Mouse (Mus musculus) ovary, adult 10 weeks (tissue): ENCODE data around the gene Flad1. TPM values are rescaled to one million over a fixed set of nuclear protein-coding genes. Genes with fewer than 3 reads are reported as not detected.

ENCODE experiments used
- polyA plus RNA-seq: library from polyadenylated mRNA; stranded (reverse); fragments of 350-450 nt; fragmentation: Illumina TruSeq; extraction: RNeasy Lipid Tissue Mini Kit (QIAGEN cat#74804); gene quantifications from one replicate; pipeline ENCODE4 v1.2.3, GENCODE M21; 2014

Flad1 gene
- 0.66 TPM for polyA plus RNA-seq

DNA sequence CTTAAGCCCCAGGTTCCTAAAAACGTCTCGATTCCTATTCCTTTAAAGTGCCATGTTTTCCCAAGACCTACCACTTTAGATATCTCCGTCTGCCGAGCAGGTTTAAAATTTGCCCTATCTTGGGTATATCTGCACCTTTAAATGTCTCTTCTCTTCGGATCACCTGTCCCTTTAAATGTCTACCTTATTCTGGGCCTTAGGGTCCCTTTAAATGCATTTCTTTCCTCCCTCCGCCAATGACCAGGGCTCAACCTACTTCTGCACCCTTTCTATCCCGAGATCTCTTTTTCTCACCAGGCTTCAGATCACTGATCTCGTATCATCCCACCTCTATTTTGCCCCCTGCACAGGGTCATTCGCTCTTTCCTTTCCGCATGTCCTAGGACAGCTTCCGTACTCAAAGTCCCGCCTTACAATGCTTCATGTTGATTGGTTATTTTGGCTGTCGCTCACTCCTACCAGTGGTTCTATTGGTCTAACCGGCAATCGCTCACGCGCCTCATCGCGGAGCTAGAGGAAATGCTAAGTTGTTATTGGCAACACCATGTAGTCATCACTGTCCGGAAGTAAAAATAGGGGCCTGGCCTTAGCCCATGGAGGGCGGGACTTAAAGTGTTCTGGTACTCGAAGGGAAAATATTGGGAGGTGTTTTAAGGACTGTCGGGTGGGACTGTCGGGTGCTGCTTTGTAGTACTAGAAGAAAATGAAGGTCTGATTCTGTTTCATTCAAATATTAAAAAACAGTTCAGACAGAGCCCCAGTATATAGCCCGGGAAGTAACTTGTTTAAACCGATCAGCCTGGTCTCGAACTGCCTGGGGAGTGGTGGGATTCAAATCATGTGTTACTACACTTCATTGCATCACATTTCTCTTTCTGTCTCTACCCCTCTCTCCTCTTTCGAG is at the start of gene Flad1:
Gene Flad1, minus strand, starts transcription at position 381 of the 904 bp plus-strand sequence.

DNA sequence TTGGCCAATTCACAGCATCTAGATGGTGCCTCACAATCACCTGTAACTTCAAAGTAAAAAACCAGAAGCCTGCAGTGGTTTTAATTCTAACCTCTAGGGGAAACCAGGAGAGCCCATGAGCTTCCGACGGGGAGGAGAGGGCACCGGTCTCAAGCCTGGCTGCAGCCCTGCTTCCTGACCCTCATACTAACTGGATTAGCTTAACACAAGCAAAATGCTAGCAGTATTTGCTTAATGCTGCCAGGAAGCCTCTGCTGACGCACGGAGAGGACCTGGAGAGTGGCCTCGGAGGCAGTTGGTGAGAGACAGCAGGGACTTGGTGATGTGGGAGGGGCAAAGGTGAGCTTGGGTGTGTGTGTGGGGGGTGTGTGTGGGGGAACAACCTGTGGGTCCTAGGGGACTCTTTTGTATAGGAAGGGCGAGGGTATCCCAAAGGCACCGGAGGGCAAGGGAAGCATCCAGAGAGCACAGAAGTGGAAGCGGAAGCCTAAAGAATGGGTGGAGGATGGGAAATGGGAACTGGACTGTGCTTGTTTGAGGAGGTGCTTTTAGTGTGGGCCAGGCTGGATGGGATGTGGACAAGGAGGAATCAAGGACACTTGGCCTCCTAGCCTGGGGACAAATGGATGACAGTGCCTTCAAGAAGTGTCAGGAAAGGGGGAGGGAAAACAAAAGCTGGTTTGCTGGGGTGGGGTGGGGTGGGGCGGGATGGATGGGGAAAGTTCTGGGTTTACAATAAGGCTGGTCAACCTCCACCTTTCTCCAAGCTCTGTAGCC is 42.9 kb upstream of the Flad1 start, which contains the start of gene Pmvk:
Gene Pmvk, plus strand, starts transcription at position 141 of the 777 bp plus-strand sequence.

DNA sequence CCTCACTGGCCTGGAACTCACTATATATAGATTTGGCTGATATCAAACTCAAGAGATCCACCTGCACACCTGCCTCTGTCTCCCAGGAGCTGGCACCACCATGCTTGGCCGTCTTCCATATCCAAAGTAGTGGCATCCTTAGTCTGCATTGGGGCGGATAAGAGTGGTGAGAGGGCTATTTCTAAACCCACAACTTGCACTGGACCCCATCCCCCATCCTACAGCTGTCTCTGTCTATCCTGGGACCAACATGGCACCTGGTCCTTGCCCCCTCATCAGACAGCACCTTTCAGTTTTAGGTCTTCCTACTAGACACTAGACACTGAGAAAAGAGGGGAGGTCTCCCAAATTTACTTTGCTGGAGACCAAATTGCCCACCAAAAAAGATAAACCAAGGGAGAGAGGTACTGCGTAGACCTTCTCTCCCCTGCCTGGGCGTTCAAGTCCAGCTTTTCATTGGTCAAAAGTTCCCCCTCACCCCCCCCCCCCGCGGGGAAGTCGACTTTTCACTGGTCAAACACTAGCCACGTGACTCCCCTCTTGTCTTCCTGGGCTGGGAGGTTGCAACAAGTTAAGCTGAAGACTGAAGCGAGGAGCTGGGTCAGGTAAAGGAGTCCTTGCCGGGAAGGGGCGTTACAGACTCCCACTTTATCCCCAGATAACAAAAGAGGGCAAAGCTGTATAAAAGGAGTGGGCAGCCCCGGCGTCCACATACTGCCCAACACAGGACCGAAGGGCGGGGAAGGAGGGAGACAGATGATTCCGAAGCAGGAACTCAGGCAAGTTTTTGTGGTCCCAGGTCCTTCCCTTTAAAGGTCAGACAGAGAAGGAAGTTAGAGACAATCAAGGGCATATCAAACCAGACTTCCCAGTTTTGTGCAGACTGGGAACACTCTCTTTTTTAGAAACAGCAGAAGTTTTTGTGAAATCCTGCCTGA is 24.8 kb upstream of the Flad1 start, which contains the start of gene Pbxip1:
Gene Pbxip1, plus strand, starts transcription at position 531 of the 938 bp plus-strand sequence.

DNA sequence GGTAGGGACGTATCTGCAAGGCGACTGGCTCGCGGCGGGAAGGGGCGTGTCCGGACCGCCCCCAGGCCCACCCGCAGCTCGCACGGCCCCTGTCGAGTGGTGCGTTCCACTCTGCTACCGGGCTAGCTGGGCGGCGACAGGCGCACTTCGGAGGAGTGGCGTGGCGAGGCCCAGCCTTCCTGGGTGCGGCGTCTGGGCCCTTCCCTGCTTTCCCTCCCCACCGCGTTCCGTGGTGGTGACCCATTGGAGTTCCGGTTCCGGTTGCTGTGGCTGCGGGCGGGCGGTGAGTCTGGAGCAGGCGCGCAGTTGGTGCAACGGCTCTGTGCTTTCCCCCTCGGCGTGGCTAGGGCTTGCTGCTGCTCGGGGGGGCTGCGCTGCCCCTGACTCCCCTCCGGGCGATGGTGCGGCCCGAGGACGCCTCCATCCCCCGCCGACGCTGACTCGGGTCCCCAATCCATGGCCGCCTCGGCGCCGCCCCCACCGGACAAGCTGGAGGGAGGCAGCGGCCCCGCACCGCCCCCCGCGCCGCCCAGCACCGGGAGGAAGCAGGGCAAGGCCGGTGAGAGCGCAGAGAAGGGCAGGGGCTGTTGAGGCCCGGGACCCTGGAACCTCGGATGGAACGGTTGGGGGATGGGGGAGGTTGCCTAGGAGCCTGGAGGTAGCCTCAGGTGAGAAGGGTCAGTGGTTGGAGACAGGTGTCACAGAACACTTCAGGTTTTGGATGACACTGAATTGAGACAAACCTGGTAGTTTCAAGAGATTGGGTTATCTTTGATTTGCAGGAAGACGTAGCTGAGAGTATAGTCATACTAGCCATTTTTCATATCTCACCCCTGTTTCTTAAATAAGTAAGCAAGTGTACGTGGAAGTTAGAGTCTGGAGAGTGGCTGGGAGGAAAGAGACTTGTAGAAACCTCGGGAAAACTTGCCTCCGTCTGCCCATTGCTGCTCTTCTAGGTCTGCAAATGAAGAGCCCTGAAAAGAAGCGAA is 18.8 kb upstream of the Flad1 start, which contains the start of gene Pygo2:
Gene Pygo2, plus strand, starts transcription at position 44 of the 989 bp plus-strand sequence.

DNA sequence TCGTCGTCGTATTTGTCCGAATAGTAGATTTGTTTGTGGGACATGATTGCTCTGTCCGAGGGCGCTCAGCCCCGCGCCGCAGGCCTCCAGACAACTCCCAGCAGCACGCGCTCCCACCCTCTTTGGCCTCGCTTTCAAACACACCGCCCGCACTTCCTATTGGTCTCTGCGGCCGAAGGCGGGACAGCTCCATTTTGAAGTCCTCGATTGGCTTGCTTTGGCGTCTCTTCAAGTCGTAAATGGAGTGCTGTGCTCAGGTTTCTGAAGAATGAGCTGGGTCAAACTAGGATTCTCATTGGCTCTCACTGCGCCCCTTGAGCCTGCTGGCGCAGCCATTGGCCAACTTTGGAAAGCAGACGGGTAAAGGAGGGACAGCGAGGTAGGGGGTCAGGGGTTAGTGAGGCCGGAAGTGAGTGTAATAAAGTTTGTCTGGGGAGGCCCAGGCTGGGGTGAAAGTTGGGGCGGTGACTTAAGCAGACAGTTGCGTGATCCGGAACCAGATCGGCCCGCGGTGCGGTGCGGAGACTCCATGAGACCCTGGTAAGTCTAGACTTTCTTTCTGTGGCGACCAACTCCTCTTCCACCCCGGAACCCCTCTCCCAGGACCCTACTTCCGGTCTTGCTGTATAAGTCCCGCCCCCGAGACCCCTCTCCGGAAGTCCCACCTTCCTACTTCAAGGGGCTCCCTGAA is 6.6 kb upstream of the Flad1 start, which contains the start of the genes Cks1b and Shc1:
Gene Cks1b, minus strand, starts transcription at position 214 of the 691 bp plus-strand sequence.
Gene Shc1, plus strand, starts transcription at position 274 of the 691 bp plus-strand sequence.

DNA sequence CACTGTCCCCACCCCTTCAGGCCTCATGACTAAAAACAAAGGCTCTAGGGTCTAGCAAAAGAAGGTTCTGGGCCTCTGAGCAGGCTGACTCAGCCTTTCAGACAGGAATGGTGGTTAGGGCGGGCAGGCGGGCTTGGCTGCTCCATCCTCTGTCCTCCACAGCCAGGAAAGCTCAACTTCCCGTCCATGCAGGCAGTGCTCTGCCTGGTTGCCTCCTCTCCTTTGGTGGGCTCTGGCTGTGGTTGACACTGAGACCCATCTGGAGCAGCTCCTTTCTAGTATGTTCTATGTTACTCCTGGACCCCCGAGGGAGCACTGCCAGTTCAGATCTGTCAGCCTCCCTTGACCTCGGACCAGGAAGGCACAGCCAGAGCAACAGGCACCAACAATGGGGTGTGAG is 9.0 kb downstream of the Flad1 start, which contains the start of gene Lenep:
Gene Lenep, minus strand, starts transcription at position 101 of the 400 bp plus-strand sequence.

DNA sequence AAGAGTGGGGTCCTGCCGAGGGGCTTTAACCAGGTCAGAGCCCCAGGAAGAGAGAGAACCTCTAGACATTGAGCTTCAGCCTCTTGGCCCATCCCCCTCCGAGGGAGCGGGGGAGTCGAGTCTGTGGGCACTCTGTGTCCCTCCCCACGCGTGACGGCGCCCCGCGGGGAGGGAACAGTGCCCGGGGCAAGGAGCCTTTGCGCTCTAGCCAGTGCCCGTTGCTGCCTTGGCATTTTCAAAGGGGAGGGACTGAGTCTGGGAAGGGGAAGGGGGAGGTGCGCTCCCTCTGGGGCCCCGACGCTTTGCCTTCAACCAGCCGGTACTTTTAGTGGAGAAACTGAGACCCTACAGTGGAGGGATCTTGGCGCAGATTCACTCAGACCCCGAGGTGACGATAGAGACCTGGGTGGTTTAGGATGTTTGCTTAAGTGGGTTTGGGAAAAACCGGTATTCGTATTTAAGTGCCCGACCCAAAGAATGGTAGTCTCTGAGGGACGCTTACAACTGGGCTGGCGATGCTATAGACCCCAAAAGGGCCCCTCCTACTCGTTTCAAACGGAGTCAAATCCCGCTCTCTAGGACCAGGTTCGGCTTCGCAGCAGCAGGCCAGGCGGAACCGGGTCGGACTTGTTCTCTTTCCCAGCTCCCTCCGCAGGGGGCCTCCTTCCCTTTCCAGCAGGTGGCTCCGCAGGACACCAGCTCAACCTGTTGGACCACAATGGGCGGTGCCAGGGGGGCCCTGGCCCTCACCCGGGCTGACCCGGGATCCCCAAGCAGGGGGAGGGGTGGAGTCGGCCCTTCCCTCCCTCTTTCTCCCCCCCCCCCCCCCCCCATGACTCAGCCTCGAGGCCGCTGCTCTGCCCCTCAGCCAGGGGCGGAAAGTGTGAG is 17.4 kb downstream of the Flad1 start, which contains the start of gene Zbtb7b:
Gene Zbtb7b, minus strand, starts transcription at position 771 of the 888 bp plus-strand sequence.

DNA sequence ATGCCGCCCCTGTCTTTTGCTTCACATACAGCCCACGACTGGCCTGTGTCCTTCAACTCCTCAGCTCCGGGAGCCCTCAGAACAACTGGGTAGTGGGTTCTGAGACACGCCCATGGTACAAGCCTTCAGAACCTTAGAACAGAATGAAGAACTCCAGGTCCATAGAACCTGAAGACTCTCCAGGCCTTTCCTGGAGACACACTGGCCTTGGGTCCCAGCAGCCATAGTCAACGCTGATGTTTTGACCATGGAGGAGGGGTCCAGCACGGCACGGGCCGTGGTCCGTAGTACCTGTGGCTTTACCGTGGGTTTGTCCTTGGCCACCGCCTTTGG is 46.6 kb downstream of the Flad1 start, which contains the start of gene Dcst1:
Gene Dcst1, minus strand, starts transcription at position 101 of the 333 bp plus-strand sequence.

DNA sequence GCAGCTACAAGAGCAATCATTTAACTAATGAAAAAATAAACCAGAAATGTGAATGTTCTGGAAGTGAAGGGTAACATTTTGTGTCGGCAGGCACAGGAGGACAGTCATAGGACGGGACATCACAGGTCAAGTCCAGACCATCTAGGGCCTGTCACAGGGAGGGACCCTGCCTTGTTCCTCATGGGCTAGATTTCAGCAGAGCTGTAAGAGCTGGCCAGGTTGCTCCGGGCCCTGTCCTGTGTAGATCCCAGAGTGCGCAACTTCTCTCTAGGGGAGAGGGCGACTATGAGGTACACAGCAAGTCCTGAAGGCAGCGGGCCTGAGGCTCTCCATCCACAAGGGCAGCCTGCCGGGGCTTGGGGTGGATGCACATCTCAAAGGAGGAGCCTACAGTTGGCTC is 50.0 kb downstream of the Flad1 start, which contains the start of gene Dcst2:
Gene Dcst2, plus strand, starts transcription at position 301 of the 400 bp plus-strand sequence.

Other genes with a start within 250 kb of the Flad1 start
- gene Clk2, start 247.1 kb downstream of the Flad1 start, polyA plus RNA-seq: 13.0 TPM
- gene Scamp3, start 234.4 kb downstream of the Flad1 start, polyA plus RNA-seq: 10.0 TPM
- gene Fam189b, start 228.7 kb downstream of the Flad1 start, polyA plus RNA-seq: 0.48 TPM
- 9.7 TPM for gene Gba, start 208.9 kb downstream of the Flad1 start, polyA plus RNA-seq
- gene Thbs3, start 196.7 kb downstream of the Flad1 start, polyA plus RNA-seq: 0.57 TPM
- gene Mtx1, start 184.8 kb downstream of the Flad1 start, polyA plus RNA-seq: 26.7 TPM
- 2.4 TPM for gene Muc1, start 182.8 kb downstream of the Flad1 start, polyA plus RNA-seq
- gene Krtcap2, start 165.9 kb downstream of the Flad1 start, polyA plus RNA-seq: 23.2 TPM
- not detected for gene Trim46, start 165.6 kb downstream of the Flad1 start, polyA plus RNA-seq
- not detected for gene Dpm3, start 152.5 kb downstream of the Flad1 start, polyA plus RNA-seq
- 15.4 TPM for gene Slc50a1, start 141.3 kb downstream of the Flad1 start, polyA plus RNA-seq
- gene Efna1, start 130.7 kb downstream of the Flad1 start, polyA plus RNA-seq: 4.2 TPM
- not detected for gene Efna3, start 88.9 kb downstream of the Flad1 start, polyA plus RNA-seq
- not detected for gene Efna4, start 73.8 kb downstream of the Flad1 start, polyA plus RNA-seq
- gene Adam15, start 61.9 kb downstream of the Flad1 start, polyA plus RNA-seq: 5.8 TPM
- not detected for gene Dcst2, start 49.9 kb downstream of the Flad1 start, polyA plus RNA-seq
- not detected for gene Dcst1, start 46.6 kb downstream of the Flad1 start, polyA plus RNA-seq
- 1.5 TPM for gene Zbtb7b, start 17.1 kb downstream of the Flad1 start, polyA plus RNA-seq
- gene Lenep, start 9.1 kb downstream of the Flad1 start, polyA plus RNA-seq: 1.6 TPM
- 23.3 TPM for gene Cks1b, start 6.5 kb upstream of the Flad1 start, polyA plus RNA-seq
- gene Shc1, start 6.6 kb upstream of the Flad1 start, polyA plus RNA-seq: 43.4 TPM
- gene Pygo2, start 18.3 kb upstream of the Flad1 start, polyA plus RNA-seq: 10.8 TPM
- 18.8 TPM for gene Pbxip1, start 24.8 kb upstream of the Flad1 start, polyA plus RNA-seq
- gene Pmvk, start 42.7 kb upstream of the Flad1 start, polyA plus RNA-seq: 0.68 TPM
- gene Kcnn3, start 108.3 kb upstream of the Flad1 start, polyA plus RNA-seq: 4.8 TPM